Mouse (Mus musculus) heart, adult 2 months (tissue): ENCODE results near the gene Ctnna2. TPM values are rescaled to one million over a fixed set of nuclear protein-coding genes. Genes with fewer than 3 reads are reported as not detected.
A peak's percentile ranks its signal among the peaks of the same experiment; 100 is the strongest.

Source experiments
- DNase-seq, 2 experiments: peaks; one replicate each; pipeline ENCODE4 v3.0.0; 2021
- H3K27ac ChIP-seq: fragments of 200-600 bp; 2 replicates; pipeline ENCODE4 v1.8.1; 2022
- H3K27me3 ChIP-seq: fragments of 200-500 bp; 2 replicates; pipeline ENCODE4 v1.6.1; 2012; ENCODE audit warnings: mild to moderate bottlenecking, low read length, inconsistent platforms, mixed read lengths; ENCODE audit not compliant: control insufficient read depth, insufficient read depth
- H3K36me3 ChIP-seq: fragments of 200-500 bp; 2 replicates; pipeline ENCODE4 v1.6.1; 2012; ENCODE audit warnings: low read length, inconsistent platforms; ENCODE audit not compliant: control insufficient read depth, insufficient read depth
- H3K4me1 ChIP-seq: fragments of 200-500 bp; 2 replicates; pipeline ENCODE4 v1.6.1; 2011; ENCODE audit warnings: low read length; ENCODE audit not compliant: control insufficient read depth, insufficient read depth
- H3K4me3 ChIP-seq: fragments of 200-600 bp; 2 replicates; pipeline ENCODE4 v1.8.1; 2022
- H3K79me2 ChIP-seq: fragments of 200-500 bp; replicated peaks from 2 replicates; pipeline ENCODE4 v1.6.1; 2012; ENCODE audit warnings: mild to moderate bottlenecking, inconsistent platforms, low read length, moderate library complexity, mixed read lengths; ENCODE audit not compliant: control insufficient read depth, insufficient read depth
- H3K9ac ChIP-seq: fragments of 200-500 bp; 2 replicates; pipeline ENCODE4 v1.6.1; 2012; ENCODE audit warnings: low read depth, mild to moderate bottlenecking, control low read depth, inconsistent platforms, low read length, mixed read lengths
- CTCF ChIP-seq: fragments of 200-600 bp; IDR thresholded peaks from 2 replicates; pipeline ENCODE4 v1.8.1; 2022; ENCODE audit warnings: antibody characterized with exemption, mild to moderate bottlenecking, moderate library complexity
- EP300 ChIP-seq: fragments of 200-500 bp; IDR thresholded peaks from 2 replicates; pipeline ENCODE4 v1.6.1; 2011; ENCODE audit warnings: low read depth, low read length, control low read depth; ENCODE audit not compliant: insufficient read depth
- POLR2A ChIP-seq: fragments of 200-500 bp; IDR thresholded peaks from 2 replicates; pipeline ENCODE4 v1.6.1; 2011; ENCODE audit warnings: mild to moderate bottlenecking, low read depth, low read length, control low read depth; ENCODE audit not compliant: insufficient read depth
- WGBS: fragments of 180-500 bp; shearing (Covaris S2); methylation state at CpG from one replicate; pipeline ENCODE4 v1.1.7; 2018; 5-methylcytosine and 5-hydroxymethylcytosine counted together
- intact Hi-C: fragments of 180-260 bp; cut with DNase I; formaldehyde crosslinking; loops from one replicate; pipeline ENCODE4 v1.15.1; 2025
- polyA plus RNA-seq: library from polyadenylated mRNA; depleted of rRNA; stranded (reverse); fragments of >200 nt; gene quantifications from 2 replicates; pipeline ENCODE4 v1.2.3, GENCODE M21; 2012
- total RNA-seq, 2 experiments: library from RNA; stranded (reverse); gene quantifications; 2 replicates each; pipeline ENCODE4 v1.2.3; 2021

Gene Ctnna2
- total and polyA plus RNA-seq, 3 experiments: 0.06 TPM; not detected in 2

DNA sequence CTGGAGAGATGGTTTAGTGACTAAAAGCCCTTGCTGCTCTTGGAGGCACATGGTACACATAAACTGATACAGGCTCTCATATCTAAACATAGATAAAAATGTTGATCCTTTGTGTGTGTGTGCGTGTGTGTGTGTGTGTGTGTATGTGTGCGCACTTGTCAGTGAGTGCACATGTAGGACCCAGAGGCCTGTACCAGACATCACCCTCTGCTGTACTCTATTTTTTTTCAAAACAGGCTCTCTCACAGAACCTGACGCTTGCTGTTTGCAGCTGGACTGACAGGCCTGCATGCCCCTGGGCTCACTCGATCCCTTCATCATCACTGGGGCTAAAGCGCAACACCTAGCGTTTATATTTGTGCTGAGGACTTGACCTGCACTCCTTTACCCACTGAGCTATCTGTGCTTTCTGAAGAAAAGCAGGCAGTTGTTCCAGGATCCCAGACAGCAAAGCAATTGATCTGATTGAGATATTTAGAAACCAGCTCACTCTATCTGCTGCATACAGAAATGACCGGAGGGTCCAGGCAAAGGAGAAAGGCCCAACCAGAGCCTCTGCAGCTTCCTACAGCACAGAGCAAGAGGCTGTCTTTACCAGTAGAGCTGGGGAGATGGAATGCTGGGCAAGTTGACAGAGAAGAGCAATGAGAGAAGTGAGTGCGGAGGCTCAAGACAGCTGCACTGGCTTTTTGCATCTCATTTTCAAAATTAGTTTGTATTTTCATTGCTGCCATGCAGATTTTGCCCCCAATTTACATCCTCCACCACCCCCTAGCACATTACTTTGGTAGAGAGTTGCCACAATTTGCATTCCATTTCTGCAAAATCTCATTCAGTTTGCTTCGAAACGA is 870.2 kb downstream of the Ctnna2 start:
- no peak for DNase-seq
- Histone ChIP-seq H3K27ac (no peak overlapping the region), H3K4me1 (no peaks in the 10 kb centered on the region), H3K9ac (no peak overlapping the region), H3K27me3 (no peaks in the 10 kb centered on the region), H3K36me3 (no peaks in the 10 kb centered on the region), H3K79me2 (no peaks in the 10 kb centered on the region), H3K4me3 (no peak overlapping the region)
- intact Hi-C loops: no loop called here
- WGBS: 74% methylated on average over 10 of the region's 10 CpGs
- TF ChIP-seq EP300 (no peak), CTCF (no peak), POLR2A (no peak)

DNA sequence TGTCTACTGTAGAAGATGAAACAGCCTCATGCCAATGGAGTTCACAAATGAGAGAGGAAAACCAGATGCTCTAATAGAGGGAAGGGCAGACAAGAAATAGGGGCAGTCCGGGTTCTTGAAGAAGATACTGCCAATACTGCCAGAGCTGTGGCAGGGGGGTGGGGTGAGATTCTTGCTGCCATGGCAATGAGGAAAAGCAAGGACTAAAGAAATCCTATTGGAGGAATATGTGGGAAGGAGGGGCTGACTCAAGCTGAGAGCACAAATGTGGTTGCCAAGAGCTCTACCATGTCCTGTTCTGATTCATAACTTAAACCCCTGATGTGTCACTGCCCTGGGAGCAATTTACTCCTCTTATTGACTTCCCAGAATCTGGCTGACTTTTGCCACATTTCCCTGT is 878.5 kb downstream of the Ctnna2 start:
- Histone ChIP-seq H3K79me2 (no peaks in the 10 kb centered on the region), H3K27ac (no peak overlapping the region), H3K27me3 (no peaks in the 10 kb centered on the region), H3K36me3 (no peaks in the 10 kb centered on the region), H3K4me1 (no peaks in the 10 kb centered on the region), H3K4me3 (no peak overlapping the region), H3K9ac (no peak overlapping the region)
- DNase-seq: no peak
- no peak for TF ChIP-seq CTCF
- no peak for TF ChIP-seq EP300
- no peak for TF ChIP-seq POLR2A
- intact Hi-C loops: no loop called here
- 22% methylated on average over 1 of the region's 1 CpGs for WGBS

DNA sequence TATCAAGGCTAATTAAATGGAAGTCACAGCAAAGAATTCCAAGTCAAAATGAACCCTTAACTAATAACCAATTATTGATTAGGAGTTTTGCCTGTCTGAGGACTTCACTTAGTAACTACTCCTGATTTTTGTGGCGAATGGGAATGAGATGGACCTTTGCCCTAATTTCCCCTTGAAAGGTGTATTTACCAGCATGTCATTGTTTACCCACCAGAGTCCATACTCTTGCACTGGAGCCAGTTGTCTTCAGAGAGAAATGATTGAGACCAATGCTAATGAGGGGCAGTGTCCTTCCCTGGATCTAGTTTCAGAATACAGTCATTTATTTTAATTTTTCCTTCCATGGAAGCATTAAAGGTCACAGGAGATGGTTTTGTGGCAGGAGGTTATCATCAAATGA is 881.0 kb downstream of the Ctnna2 start:
- TF ChIP-seq CTCF: no peak
- TF ChIP-seq POLR2A: no peak
- TF ChIP-seq EP300: no peak
- no peak for DNase-seq
- Histone ChIP-seq H3K4me3 (no peak overlapping the region), H3K27me3 (no peaks in the 10 kb centered on the region), H3K36me3 (no peaks in the 10 kb centered on the region), H3K79me2 (no peaks in the 10 kb centered on the region), H3K9ac (no peak overlapping the region), H3K27ac (no peak overlapping the region), H3K4me1 (no peaks in the 10 kb centered on the region)
- 81% methylated on average over 1 of the region's 1 CpGs for WGBS
- intact Hi-C loops: no loop called here

DNA sequence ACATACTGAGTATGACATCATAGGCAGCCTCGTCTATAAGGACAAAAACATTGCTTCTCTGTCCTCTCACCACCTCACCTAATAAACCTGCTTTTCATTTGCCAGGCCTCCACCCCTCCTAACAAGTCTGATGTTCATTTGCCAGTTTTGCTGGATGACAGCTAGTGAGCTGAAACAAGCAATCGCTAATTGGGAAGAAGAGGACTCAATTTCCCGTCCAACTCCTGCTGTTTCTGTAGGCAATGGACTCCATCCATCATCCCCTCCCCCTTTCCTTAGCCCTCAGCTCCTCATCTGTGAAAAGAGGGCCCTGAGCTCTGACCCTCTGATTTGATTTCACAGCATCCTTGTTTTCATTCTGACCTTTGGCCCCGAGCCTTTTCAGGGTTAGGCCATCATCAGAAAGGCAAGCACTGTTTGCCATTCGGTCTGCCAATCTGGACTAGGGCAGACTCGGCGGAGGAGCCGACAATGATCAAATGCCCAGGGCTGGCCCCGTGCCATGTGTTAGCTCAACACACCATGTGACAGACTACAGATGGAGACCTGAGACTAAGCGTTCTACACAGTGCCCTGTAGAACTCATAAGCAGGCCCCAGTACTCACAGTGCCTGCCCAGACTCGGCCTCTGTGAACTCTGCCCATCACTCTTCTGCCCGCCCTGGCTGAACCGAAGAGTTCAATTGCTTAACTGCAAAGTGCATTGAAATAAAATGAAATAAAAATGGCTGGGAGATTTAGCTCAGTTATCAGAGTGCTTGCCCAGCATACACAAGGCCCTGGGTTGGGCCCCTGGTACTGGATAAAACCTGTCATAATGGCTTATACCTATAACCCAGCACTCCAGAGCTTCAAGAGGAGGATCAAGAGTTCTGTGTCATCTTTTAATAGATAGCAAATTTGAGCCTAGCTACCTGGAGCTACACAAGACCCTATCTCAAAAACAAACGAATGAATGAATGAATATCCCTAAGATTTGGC is 903.8 kb downstream of the Ctnna2 start:
- no peak overlapping the region for H3K27ac ChIP-seq
- no peaks in the 10 kb centered on the region for H3K4me1 ChIP-seq
- H3K9ac ChIP-seq: no peak overlapping the region
- WGBS: 73% methylated on average over 14 of the region's 14 CpGs
- peak; percentile 7 to 18 for DNase-seq
- intact Hi-C loops: no loop called here
- no peaks in the 10 kb centered on the region for H3K79me2 ChIP-seq
- TF ChIP-seq POLR2A: no peak
- no peaks in the 10 kb centered on the region for H3K27me3 ChIP-seq
- H3K36me3 ChIP-seq: no peaks in the 10 kb centered on the region
- no peak overlapping the region for H3K4me3 ChIP-seq

- no peak for DNase-seq
- H3K4me3 ChIP-seq: no peak overlapping the region
- H3K9ac ChIP-seq: no peak overlapping the region
- TF ChIP-seq EP300 (no peak), CTCF (no peak)
- H3K79me2 ChIP-seq: no peaks in the 10 kb centered on the region
- intact Hi-C loops: no loop called here
- no peaks in the 10 kb centered on the region for H3K36me3 ChIP-seq
- no peak overlapping the region for H3K27ac ChIP-seq
- no peaks in the 10 kb centered on the region for H3K27me3 ChIP-seq
- 65% methylated on average over 3 of the region's 3 CpGs for WGBS
- no peaks in the 10 kb centered on the region for H3K4me1 ChIP-seq
These were observed 909.9 kb downstream of the Ctnna2 start for GRCm38 (mm10) chr6:77069595-77069994.

GRCm38 (mm10) chr6:77050690-77051089 is 928.8 kb downstream of the Ctnna2 start:
- no peaks in the 10 kb centered on the region for H3K36me3 ChIP-seq
- no peaks in the 10 kb centered on the region for H3K79me2 ChIP-seq
- no peak overlapping the region for H3K9ac ChIP-seq
- H3K27me3 ChIP-seq: no peaks in the 10 kb centered on the region
- TF ChIP-seq EP300 (no peak), CTCF (no peak), POLR2A (no peak)
- no peak for DNase-seq
- H3K4me1 ChIP-seq: no peaks in the 10 kb centered on the region
- intact Hi-C loops: no loop called here
- no peak overlapping the region for H3K27ac ChIP-seq
- H3K4me3 ChIP-seq: no peak overlapping the region
- 49% methylated on average over 3 of the region's 3 CpGs for WGBS
